Mouse (Mus musculus): ENCODE measurements around the gene Psmb7.

GRCm38 (mm10) chr2:38583982-38584381 lies 59.9 kb downstream of the Psmb7 start:
- TF ChIP-seq POLR2A (IDR thresholded peaks at IDR 0.05; ENCODE audit: insufficient read depth, low read depth, low read length) (no peak), EP300 (IDR thresholded peaks at IDR 0.05; ENCODE audit: insufficient read depth, low read depth, low read length) (no peak)
